Mouse (Mus musculus): ENCODE data around the gene Cep63. TPM values are rescaled to one million over a fixed set of nuclear protein-coding genes. Genes with fewer than 3 reads are reported as not detected.

Gene Cep63
- total RNA-seq, 1 experiment from 2014 or later = 39.8 TPM

DNA sequence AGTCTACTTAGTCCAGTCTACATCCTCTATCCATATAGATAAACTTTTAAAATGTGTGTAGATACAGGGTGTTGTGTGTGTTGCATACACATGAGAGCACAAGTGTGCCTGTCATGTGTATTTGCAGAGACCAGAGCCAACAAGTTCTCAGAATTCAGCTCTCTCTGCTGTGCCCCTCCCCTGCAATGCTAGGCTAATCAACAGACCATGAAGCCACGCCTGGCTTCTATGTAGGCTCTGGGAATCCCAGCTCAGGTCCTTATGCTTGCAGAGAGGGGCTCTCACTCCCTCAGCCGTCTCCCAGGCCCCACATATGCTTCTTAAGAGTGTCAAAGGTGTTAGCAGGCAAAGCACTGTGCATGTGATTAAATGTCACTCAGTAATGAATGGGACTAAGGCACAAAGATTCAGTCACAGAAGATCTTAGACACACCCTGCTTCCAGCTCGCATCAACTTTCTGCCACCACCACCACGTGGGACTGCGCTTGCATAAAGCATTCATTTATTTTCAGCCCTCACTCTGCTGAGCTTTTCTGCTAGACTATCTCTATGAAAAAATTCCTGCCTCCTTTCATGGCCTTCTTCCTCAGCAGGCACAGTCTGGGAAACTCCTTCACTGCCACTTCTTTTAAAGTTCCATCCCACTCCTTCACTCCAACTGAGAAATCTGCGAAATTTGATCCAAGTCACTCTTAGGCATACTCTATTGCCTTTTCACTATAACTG, 31.5 kb downstream of the Cep63 start:
- no peak for ATAC-seq (replicated peaks; ENCODE audit: insufficient number of reproducible peaks, low FRiP score, low TSS enrichment, poor library complexity, severe bottlenecking)

GRCm38 (mm10) chr9:102587347-102587746, 39.0 kb downstream of the Cep63 start:
- no peak for ATAC-seq (replicated peaks; ENCODE audit: insufficient number of reproducible peaks, low FRiP score, low TSS enrichment, poor library complexity, severe bottlenecking)

- ATAC-seq (replicated peaks; ENCODE audit: insufficient number of reproducible peaks, low FRiP score, low TSS enrichment, poor library complexity, severe bottlenecking) = no peak
These were observed 44.3 kb downstream of the Cep63 start for GRCm38 (mm10) chr9:102581921-102582469.

DNA sequence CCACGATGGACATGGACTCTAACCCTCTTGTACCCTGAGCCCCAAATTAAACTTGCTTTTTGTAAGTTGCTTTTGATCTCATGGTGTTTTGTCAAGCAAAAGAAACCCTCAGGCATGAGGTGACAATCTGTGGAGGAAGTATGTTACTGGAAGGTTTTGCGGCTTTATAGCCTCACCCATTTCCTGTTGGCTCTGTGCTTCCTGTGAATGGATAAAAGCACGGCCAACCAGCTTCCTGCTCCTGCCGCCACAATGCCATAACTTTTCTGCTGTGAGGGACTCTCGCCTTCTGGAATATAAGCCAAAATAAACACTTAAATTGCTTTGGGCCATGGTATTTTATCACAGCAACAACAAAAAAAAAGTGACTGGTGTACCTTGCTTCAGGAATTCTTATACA, 48.9 kb downstream of the Cep63 start:
- ATAC-seq (replicated peaks; ENCODE audit: insufficient number of reproducible peaks, low FRiP score, low TSS enrichment, poor library complexity, severe bottlenecking) = no peak

GRCm38 (mm10) chr9:102572888-102573287, 53.4 kb downstream of the Cep63 start:
- no peak for ATAC-seq (replicated peaks; ENCODE audit: insufficient number of reproducible peaks, low FRiP score, low TSS enrichment, poor library complexity, severe bottlenecking)

- no peak for ATAC-seq (replicated peaks; ENCODE audit: insufficient number of reproducible peaks, low FRiP score, low TSS enrichment, poor library complexity, severe bottlenecking)
These were observed 67.9 kb downstream of the Cep63 start for GRCm38 (mm10) chr9:102558463-102558862.

DNA sequence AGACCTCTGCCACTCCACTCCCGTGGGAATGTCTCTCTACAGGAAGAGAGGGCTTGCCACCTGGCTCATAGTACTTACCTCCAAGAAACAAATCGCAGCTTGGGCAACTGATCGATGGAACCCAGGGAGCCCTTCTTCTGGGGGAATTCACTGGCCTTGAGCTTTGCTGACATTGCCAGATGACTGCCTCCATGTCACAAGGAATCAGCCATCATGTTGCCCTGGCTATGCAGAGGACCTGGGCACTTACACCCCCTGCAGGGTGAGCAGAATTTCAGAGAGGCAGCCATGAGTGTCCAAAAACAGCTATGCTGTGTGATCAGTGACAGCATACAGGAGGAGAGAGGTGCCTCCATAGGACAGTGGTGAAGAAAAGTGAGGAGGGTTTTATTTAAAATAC, 72.6 kb downstream of the Cep63 start:
- no peak for ATAC-seq (replicated peaks; ENCODE audit: insufficient number of reproducible peaks, low FRiP score, low TSS enrichment, poor library complexity, severe bottlenecking)

DNA sequence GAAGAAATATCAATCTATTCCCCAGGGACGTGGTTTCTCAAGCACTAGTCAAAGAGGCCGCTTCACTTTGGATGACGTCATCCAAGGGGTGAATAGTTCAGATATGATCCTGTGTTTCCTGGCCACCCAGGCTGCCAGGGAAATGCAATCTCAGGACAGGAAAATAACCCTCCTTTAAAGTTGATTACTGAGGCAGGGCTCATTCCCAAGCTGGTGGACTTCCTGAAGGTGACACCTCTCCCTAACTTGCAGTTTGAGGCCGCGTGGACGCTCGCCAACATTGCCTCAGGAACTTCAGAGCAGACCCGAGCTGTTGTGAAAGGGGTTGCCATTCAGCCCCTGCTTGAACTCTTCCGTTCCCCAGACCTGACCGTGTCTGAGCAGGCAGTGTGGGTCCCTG, 74.6 kb downstream of the Cep63 start:
- ATAC-seq (replicated peaks; ENCODE audit: insufficient number of reproducible peaks, low FRiP score, low TSS enrichment, poor library complexity, severe bottlenecking) = no peak

GRCm38 (mm10) chr9:102549211-102549610, 77.1 kb downstream of the Cep63 start:
- no peak for ATAC-seq (replicated peaks; ENCODE audit: insufficient number of reproducible peaks, low FRiP score, low TSS enrichment, poor library complexity, severe bottlenecking)

DNA sequence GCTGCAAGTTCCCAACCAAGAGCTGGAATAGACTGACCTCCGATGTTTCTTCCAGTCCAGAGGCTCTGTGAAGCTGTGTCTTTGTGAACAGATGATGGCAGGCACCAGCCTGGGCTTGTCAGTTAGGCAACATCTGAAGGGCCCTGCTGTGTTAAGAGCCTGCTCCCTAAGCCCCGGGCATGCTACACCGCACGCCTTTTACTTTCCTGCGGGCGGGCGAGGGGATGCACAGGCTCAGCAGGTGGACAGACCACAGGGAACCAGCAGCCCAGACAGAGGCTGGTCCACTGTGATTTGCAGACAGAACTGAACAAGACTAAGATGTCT, 79.3 kb downstream of the Cep63 start:
- ATAC-seq (replicated peaks; ENCODE audit: insufficient number of reproducible peaks, low FRiP score, low TSS enrichment, poor library complexity, severe bottlenecking) = no peak

GRCm38 (mm10) chr9:102546256-102547027, 79.9 kb downstream of the Cep63 start:
- ATAC-seq (replicated peaks; ENCODE audit: insufficient number of reproducible peaks, low FRiP score, low TSS enrichment, poor library complexity, severe bottlenecking) = no peak

GRCm38 (mm10) chr9:102545406-102546255, 80.7 kb downstream of the Cep63 start:
- ATAC-seq (replicated peaks; ENCODE audit: insufficient number of reproducible peaks, low FRiP score, low TSS enrichment, poor library complexity, severe bottlenecking) = no peak

GRCm38 (mm10) chr9:102544773-102545366, 81.5 kb downstream of the Cep63 start:
- ATAC-seq (replicated peaks; ENCODE audit: insufficient number of reproducible peaks, low FRiP score, low TSS enrichment, poor library complexity, severe bottlenecking) = no peak

DNA sequence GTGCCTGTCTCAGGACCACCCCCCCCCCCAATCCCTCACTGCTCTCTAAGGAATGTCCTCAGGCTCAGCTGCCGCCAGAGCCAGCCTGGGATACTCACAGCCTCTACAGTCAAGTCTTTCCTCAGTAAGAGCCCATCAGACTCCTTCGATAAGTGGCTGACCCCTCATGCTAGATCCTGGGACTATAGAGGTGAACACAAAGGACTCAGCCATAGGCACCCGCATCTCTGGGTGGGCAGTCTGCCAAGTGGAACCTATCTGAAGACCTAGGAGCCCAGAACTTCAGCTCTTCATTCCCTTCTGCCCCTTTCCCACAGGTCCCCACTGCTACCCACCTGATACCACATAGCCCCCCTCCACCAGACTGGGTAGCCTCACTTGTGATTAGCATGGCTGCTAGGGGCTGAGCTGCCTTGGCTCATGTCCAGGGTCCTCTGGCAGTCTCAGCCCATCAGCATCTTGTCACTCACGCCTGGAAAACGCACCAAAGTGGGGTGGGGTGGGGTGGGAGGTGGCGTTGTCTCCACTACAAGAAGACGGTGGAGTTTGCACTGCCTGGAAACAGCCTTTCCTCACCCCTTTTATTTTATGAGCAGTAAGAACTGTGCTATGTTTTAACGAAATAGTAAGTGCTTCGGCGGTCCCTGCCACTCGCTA, 82.1 kb downstream of the Cep63 start:
- ATAC-seq (replicated peaks; ENCODE audit: insufficient number of reproducible peaks, low FRiP score, low TSS enrichment, poor library complexity, severe bottlenecking) = no peak

DNA sequence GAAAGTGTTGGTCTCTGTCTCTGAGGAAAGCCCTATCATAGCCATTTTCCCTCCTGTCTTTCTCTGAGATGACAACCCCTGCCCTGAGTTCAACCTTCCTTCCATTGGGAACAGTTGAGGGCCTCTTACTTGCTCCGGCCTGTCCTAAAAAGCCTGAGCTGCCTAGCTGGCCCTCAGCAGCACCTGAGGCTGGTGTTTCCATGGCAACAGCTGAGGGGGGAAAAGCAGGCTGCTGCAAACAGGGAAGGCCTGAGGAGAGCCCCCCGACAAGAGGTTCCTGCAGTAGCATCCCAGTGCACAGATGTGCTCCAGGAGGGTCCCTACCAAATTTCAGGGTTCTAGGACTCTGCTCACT, 82.6 kb downstream of the Cep63 start:
- ATAC-seq (replicated peaks; ENCODE audit: insufficient number of reproducible peaks, low FRiP score, low TSS enrichment, poor library complexity, severe bottlenecking) = no peak

- ATAC-seq (replicated peaks; ENCODE audit: insufficient number of reproducible peaks, low FRiP score, low TSS enrichment, poor library complexity, severe bottlenecking) = no peak
These were observed 83.8 kb downstream of the Cep63 start for GRCm38 (mm10) chr9:102542540-102542939.

DNA sequence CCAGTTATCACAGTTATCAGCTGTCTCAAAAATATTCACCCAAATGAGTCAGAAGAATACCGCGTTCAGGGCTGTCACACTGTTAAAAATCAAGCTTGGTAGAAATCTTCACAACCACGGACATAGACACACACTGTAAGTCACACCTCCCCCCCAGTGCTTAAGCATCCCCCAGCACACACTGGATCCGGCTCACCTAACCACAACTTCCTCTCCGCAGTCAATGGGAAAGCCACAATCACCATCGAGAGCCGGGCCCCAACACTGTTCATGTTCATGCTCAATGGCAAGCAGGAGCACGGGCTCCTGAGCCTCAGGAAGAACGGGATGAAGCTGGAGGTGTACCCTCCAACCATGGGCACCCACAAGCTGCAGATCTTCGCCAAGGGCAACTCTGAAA, 84.7 kb downstream of the Cep63 start:
- ATAC-seq (replicated peaks; ENCODE audit: insufficient number of reproducible peaks, low FRiP score, low TSS enrichment, poor library complexity, severe bottlenecking) = peak; percentile 19; the same call in 1 of the 2 replicates

DNA sequence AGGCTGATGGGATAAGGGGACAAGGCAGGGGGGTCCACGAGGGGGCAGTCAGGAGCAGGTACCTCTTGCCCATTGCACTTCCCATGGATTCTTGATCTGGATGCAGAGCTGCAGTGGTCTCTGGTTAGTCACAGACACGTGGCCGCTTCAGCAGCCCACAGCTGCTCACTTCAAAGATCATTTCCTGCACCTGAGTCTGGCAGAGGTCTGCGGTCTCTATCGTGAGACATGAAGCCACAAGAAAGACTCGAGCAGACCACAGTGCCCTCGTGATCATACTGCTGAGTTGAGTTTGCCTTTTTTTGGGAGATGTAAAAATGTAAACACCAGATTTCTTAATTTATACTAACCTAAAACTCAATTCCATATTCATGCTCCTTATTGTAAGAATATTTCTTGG, 86.6 kb downstream of the Cep63 start:
- ATAC-seq (replicated peaks; ENCODE audit: insufficient number of reproducible peaks, low FRiP score, low TSS enrichment, poor library complexity, severe bottlenecking) = no peak

All from monocyte, adult 5-6 weeks (primary cell).